Mouse (Mus musculus) midbrain, embryonic 12.5 days (tissue): ENCODE data around the gene Map2k3. TPM values are rescaled to one million over a fixed set of nuclear protein-coding genes. Genes with fewer than 3 reads are reported as not detected.

Experiments used
- ATAC-seq: fragments of 200-750 bp; cut with Nextera tagmentation; 2 replicates; pipeline ENCODE4 v1.8.0; 2017; ENCODE audit warnings: low read depth, moderate TSS enrichment, moderate library complexity; ENCODE audit not compliant: low FRiP score
- H3K27ac ChIP-seq: fragments of 300-500 bp; sonication (generic); replicated peaks from 2 replicates; pipeline ENCODE4 v1.5.1; 2016; ENCODE audit warnings: mild to moderate bottlenecking
- H3K27me3 ChIP-seq: fragments of 300-500 bp; sonication (generic); 2 replicates; pipeline ENCODE4 v1.6.1; 2016; ENCODE audit warnings: mild to moderate bottlenecking
- H3K36me3 ChIP-seq: fragments of 300-500 bp; sonication (generic); 2 replicates; pipeline ENCODE4 v1.6.1; 2016
- H3K4me1 ChIP-seq: fragments of 300-500 bp; sonication (generic); 2 replicates; pipeline ENCODE4 v1.6.1; 2016
- H3K4me2 ChIP-seq: fragments of 300-500 bp; sonication (generic); replicated peaks from 2 replicates; pipeline ENCODE4 v1.6.1; 2016; ENCODE audit warnings: mild to moderate bottlenecking, moderate library complexity
- H3K4me3 ChIP-seq: fragments of 300-500 bp; sonication (generic); 2 replicates; pipeline ENCODE4 v1.5.1; 2016; ENCODE audit warnings: mild to moderate bottlenecking
- H3K9ac ChIP-seq: fragments of 300-500 bp; sonication (generic); replicated peaks from 2 replicates; pipeline ENCODE4 v1.6.1; 2016; ENCODE audit warnings: mild to moderate bottlenecking, moderate library complexity
- H3K9me3 ChIP-seq: fragments of 300-500 bp; sonication (generic); 2 replicates; pipeline ENCODE4 v1.6.1; 2016; ENCODE audit warnings: mild to moderate bottlenecking
- WGBS: fragments of 180-500 bp; shearing (Covaris S2); methylation state at CpG from one replicate; pipeline ENCODE4 v1.1.7; 2016; 5-methylcytosine and 5-hydroxymethylcytosine counted together
- polyA plus RNA-seq: library from polyadenylated mRNA; unstranded; fragments of >200 nt; fragmentation: Nextera tagmentation; extraction: Ambion mirVana; gene quantifications from 2 replicates; pipeline ENCODE4 v1.2.1, GENCODE M21; 2016

The Map2k3 gene
- polyA plus RNA-seq, 1 experiment from 2014 or later, result 41.9 TPM

- Histone ChIP-seq H3K4me1 (peaks cover 10% of the 10 kb centered on the region; the same call in 1 of the 2 replicates), H3K9ac (no peak overlapping the region), H3K9me3 (no peaks in the 10 kb centered on the region), H3K27ac (no peak overlapping the region), H3K4me3 (no peak overlapping the region), H3K27me3 (no peaks in the 10 kb centered on the region), H3K36me3 (peaks cover 45% of the 10 kb centered on the region), H3K4me2 (no peak overlapping the region)
- WGBS, result 91% methylated on average over 9 of the region's 9 CpGs
- ATAC-seq, result no peak
Measured at GRCm38 (mm10) chr11:60942263-60943015, 10.6 kb downstream of the Map2k3 start.

- Histone ChIP-seq H3K27ac (no peak overlapping the region), H3K27me3 (no peaks in the 10 kb centered on the region), H3K9me3 (no peaks in the 10 kb centered on the region), H3K36me3 (peaks cover 66% of the 10 kb centered on the region), H3K9ac (no peak overlapping the region), H3K4me2 (no peak overlapping the region), H3K4me3 (no peak overlapping the region), H3K4me1 (peaks cover 10% of the 10 kb centered on the region; the same call in 1 of the 2 replicates)
- WGBS, result 45% methylated on average over 4 of the region's 4 CpGs
- no peak for ATAC-seq
Measured at GRCm38 (mm10) chr11:60945003-60945402, 13.2 kb downstream of the Map2k3 start.

- peaks cover 43% of the 10 kb centered on the region for H3K36me3 ChIP-seq
- H3K9me3 ChIP-seq, result no peaks in the 10 kb centered on the region
- no peak overlapping the region for H3K27ac ChIP-seq
- 96% methylated on average over 5 of the region's 5 CpGs for WGBS
- H3K4me2 ChIP-seq, result no peak overlapping the region
- peaks cover 5% of the 10 kb centered on the region; the same call in 1 of the 2 replicates for H3K4me1 ChIP-seq
- no peak overlapping the region for H3K9ac ChIP-seq
- ATAC-seq, result no peak
- no peak overlapping the region for H3K4me3 ChIP-seq
- no peaks in the 10 kb centered on the region for H3K27me3 ChIP-seq
Measured at GRCm38 (mm10) chr11:60951896-60952295, 20.1 kb downstream of the Map2k3 start.

- no peak for ATAC-seq
- H3K4me3 ChIP-seq, result no peak overlapping the region
Measured at GRCm38 (mm10) chr11:60952362-60952761, 20.5 kb downstream of the Map2k3 start.

GRCm38 (mm10) chr11:60952986-60953385 lies 21.2 kb downstream of the Map2k3 start:
- ATAC-seq, result no peak
- Histone ChIP-seq H3K27ac (no peak overlapping the region), H3K4me3 (no peak overlapping the region), H3K4me2 (no peak overlapping the region), H3K9me3 (no peaks in the 10 kb centered on the region), H3K27me3 (no peaks in the 10 kb centered on the region), H3K36me3 (peaks cover 32% of the 10 kb centered on the region), H3K9ac (no peak overlapping the region), H3K4me1 (peaks cover 5% of the 10 kb centered on the region; the same call in 1 of the 2 replicates)
- 95% methylated on average over 6 of the region's 6 CpGs for WGBS

More at GRCm38 (mm10) chr11:60952362-60952761, 20.5 kb downstream of the Map2k3 start:
- WGBS, result 92% methylated on average over 3 of the region's 3 CpGs
- H3K4me2 ChIP-seq, result no peak overlapping the region
- H3K27me3 ChIP-seq, result no peaks in the 10 kb centered on the region
- H3K27ac ChIP-seq, result no peak overlapping the region
- H3K9ac ChIP-seq, result no peak overlapping the region
- no peaks in the 10 kb centered on the region for H3K9me3 ChIP-seq
- H3K4me1 ChIP-seq, result peaks cover 5% of the 10 kb centered on the region; the same call in 1 of the 2 replicates
- H3K36me3 ChIP-seq, result peaks cover 38% of the 10 kb centered on the region

GRCm38 (mm10) chr11:60953803-60954202 lies 22.0 kb downstream of the Map2k3 start:
- Histone ChIP-seq H3K36me3 (peaks cover 28% of the 10 kb centered on the region), H3K9ac (no peak overlapping the region), H3K9me3 (no peaks in the 10 kb centered on the region), H3K4me2 (peak overlapping the region; percentile 23; the same call in 1 of the 2 replicates), H3K4me1 (peaks cover 5% of the 10 kb centered on the region; the same call in 1 of the 2 replicates), H3K27me3 (no peaks in the 10 kb centered on the region), H3K27ac (no peak overlapping the region), H3K4me3 (no peak overlapping the region)
- ATAC-seq, result peak; percentile 88
- WGBS, result 9% methylated on average over 15 of the region's 15 CpGs

GRCm38 (mm10) chr11:60954255-60955104 lies 22.6 kb downstream of the Map2k3 start:
- H3K4me1 ChIP-seq, result peaks cover 5% of the 10 kb centered on the region; the same call in 1 of the 2 replicates
- H3K9me3 ChIP-seq, result no peaks in the 10 kb centered on the region
- 0 out of 2 replicates have a peak, but pooled peaks have one; percentile 6 for ATAC-seq
- H3K27me3 ChIP-seq, result no peaks in the 10 kb centered on the region
- 78% methylated on average over 10 of the region's 10 CpGs for WGBS
- H3K27ac ChIP-seq, result no peak overlapping the region
- H3K9ac ChIP-seq, result no peak overlapping the region
- H3K4me2 ChIP-seq, result peak overlapping the region; percentile 23; the same call in 1 of the 2 replicates
- H3K36me3 ChIP-seq, result peaks cover 22% of the 10 kb centered on the region
- H3K4me3 ChIP-seq, result no peak overlapping the region

- H3K9ac ChIP-seq, result no peak overlapping the region
- H3K4me3 ChIP-seq, result no peak overlapping the region
- no peak overlapping the region for H3K4me2 ChIP-seq
- peaks cover 5% of the 10 kb centered on the region; the same call in 1 of the 2 replicates for H3K4me1 ChIP-seq
- no peaks in the 10 kb centered on the region for H3K9me3 ChIP-seq
- no peak overlapping the region for H3K27ac ChIP-seq
- H3K27me3 ChIP-seq, result no peaks in the 10 kb centered on the region
- no peak for ATAC-seq
- 78% methylated on average over 9 of the region's 9 CpGs for WGBS
- H3K36me3 ChIP-seq, result peaks cover 13% of the 10 kb centered on the region
Measured at GRCm38 (mm10) chr11:60955621-60956383, 24.0 kb downstream of the Map2k3 start.

- no peak overlapping the region for H3K4me2 ChIP-seq
Measured at GRCm38 (mm10) chr11:60958948-60959347, 27.1 kb downstream of the Map2k3 start.

GRCm38 (mm10) chr11:60961176-60961575 lies 29.3 kb downstream of the Map2k3 start:
- no peak overlapping the region for H3K4me2 ChIP-seq
- H3K4me3 ChIP-seq, result no peak overlapping the region
- H3K27me3 ChIP-seq, result no peaks in the 10 kb centered on the region
- no peaks in the 10 kb centered on the region for H3K36me3 ChIP-seq
- no peak for ATAC-seq
- H3K9ac ChIP-seq, result no peak overlapping the region
- H3K4me1 ChIP-seq, result no peaks in the 10 kb centered on the region
- H3K9me3 ChIP-seq, result no peaks in the 10 kb centered on the region
- H3K27ac ChIP-seq, result no peak overlapping the region
- WGBS, result 67% methylated on average over 1 of the region's 1 CpGs

More at GRCm38 (mm10) chr11:60958948-60959347, 27.1 kb downstream of the Map2k3 start:
- H3K4me3 ChIP-seq, result no peak overlapping the region
- H3K4me1 ChIP-seq, result peaks cover 4% of the 10 kb centered on the region; the same call in 1 of the 2 replicates
- WGBS, result 92% methylated on average over 4 of the region's 4 CpGs
- no peaks in the 10 kb centered on the region for H3K27me3 ChIP-seq
- no peaks in the 10 kb centered on the region for H3K9me3 ChIP-seq
- no peak for ATAC-seq
- H3K27ac ChIP-seq, result no peak overlapping the region
- H3K9ac ChIP-seq, result no peak overlapping the region
- no peaks in the 10 kb centered on the region for H3K36me3 ChIP-seq

- H3K4me2 ChIP-seq, result no peak overlapping the region
- no peak overlapping the region for H3K9ac ChIP-seq
- no peaks in the 10 kb centered on the region for H3K27me3 ChIP-seq
- 90% methylated on average over 5 of the region's 5 CpGs for WGBS
- no peak for ATAC-seq
- H3K4me1 ChIP-seq, result no peaks in the 10 kb centered on the region
- H3K4me3 ChIP-seq, result no peak overlapping the region
- no peaks in the 10 kb centered on the region for H3K36me3 ChIP-seq
- H3K27ac ChIP-seq, result no peak overlapping the region
- no peaks in the 10 kb centered on the region for H3K9me3 ChIP-seq
Measured at GRCm38 (mm10) chr11:60962709-60963108, 30.9 kb downstream of the Map2k3 start.
